Mouse (Mus musculus): ENCODE data around the gene Atp1a3.

The Atp1a3 gene

GRCm38 (mm10) chr7:24955226-24955625 lies 50.5 kb downstream of the Atp1a3 start:
- DNase-seq, result no peak

- no peak for DNase-seq
Observed at GRCm38 (mm10) chr7:24954450-24954849, 51.3 kb downstream of the Atp1a3 start.

DNA sequence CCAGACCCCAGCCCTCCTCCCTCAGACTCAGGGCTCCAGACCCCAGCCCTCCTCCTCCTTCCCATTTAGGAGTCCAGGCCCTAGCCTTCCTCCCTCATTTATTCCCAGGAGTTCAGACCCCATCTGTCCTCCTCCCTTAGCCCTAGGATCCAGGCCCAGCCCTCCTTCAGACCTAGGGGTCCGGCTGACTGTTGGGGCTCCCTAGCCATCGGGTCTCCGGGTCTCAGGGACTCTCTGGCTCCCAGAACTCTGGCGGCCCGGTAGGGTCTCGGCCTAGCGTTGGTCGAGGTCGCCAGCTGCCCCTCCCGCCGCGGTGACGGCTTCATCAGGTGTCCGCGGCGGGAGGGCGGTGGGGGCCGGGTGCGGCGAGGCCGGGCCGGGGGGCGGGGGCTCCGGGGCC lies 51.8 kb downstream of the Atp1a3 start:
- no peak for DNase-seq

GRCm38 (mm10) chr7:24949958-24950623 lies 55.7 kb downstream of the Atp1a3 start:
- peak; percentile 41 for DNase-seq

DNA sequence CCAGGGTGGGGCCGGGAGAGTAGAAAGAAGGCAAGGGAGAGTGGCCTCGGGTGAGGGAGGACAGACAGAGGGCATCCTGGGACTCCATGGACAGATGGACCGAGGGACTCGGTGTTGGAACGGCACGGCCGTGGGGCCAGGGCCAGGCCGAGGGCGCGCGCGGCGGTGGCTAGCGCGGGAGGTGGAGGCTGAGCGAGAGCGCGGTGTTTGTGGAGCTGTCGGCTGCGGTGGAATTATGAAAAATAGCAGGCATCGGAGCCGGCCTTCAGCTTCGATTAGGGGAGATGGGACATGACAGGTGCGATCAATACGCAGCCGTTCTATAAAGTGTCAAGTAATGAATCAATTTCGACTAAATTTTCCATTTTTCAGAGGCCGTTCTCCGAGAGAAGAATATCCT lies 57.0 kb downstream of the Atp1a3 start:
- no peak for DNase-seq

DNA sequence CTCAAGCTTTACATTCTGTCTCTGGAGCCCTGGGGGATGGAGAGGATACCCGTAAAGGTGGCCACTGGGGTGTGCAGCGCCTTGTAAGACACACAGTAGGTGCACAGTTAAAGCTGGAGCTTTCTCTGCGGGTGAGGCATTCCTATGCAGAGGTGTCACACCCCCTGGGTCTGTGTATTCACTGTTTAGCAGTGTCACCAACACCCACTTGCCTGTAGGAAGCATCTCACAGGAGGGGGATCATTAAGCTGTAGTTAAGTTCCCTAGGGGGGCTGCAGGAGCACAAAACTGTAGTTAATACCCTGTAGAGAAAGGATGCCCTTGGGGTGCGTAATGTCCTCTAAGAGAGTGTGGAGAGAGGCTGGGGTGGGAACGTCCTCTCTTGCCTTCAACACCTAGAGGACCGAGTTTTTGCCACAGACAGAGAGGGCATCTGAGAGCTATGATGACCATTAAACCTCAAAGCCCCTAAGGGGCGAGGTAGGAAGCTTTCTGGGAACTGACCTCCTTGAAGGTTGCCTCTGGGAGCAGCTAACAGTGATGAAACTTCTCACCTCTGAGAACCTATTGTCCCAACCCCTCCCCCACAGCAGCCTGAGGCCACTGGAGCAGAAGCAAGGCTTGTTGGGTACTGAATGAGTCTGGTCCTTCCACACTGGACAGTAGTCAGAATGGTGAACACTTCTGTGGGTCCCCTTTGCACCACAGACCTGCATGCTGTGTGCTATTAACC lies 58.3 kb downstream of the Atp1a3 start:
- no peak for DNase-seq

DNA sequence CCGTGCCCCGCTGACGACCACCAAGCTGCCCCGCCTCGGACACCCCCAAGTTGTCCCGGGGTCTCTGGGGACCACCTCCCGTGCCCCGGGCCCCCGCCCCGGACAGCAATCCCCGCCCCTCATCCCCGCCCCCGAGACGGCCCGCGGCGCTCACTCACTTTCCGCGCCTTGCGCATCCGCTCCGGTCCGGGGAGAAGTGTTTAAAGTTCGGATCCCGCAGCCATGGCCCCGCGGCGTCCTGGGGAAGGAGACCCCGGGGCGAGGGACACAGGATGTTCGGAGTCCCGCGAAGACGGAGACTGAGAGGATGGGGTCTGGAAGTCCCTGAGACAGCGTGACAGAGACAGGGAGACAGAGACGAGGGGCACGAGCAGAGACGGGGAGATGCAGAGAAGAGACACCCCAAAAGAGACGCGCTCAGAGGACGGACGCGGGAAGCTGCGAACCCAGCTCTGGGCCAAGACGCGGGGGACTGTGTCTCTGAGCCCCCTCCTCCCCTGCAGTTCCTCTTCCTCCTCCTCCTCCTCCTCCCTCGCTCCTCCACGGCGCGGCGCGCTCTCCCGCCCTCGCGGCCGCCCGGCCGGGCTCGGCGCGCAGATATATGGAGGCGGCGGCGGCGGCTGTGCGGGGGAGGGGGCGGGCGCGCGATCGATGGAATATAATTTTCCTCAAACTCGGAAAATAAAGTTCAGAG lies 61.4 kb downstream of the Atp1a3 start, which contains the start of gene Gm4881:
TSS of gene Gm4881 (minus strand) at position 238 of the 694 bp plus-strand sequence.
- no peak for DNase-seq

DNA sequence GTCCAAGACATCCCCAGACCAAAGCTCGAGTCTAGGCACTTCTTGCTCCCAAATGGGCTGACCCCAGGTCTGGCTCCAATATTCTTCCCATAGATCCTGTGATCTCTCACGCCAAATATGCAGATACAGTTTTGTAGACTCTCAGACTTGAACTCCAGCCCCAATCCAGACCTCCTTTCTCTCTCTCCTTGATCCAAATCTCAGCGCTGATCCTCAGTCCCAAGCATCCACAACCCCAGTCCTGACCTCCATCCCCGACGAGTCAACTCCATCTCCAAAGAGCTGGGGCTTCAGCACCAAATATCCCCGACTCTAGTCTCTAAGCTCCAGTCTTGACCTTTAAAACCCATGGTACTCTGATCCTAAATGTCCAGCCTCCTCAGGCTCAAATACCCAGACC lies 62.1 kb downstream of the Atp1a3 start:
- no peak for DNase-seq

GRCm38 (mm10) chr7:24931651-24932050 lies 74.1 kb downstream of the Atp1a3 start:
- no peak for DNase-seq

GRCm38 (mm10) chr7:24930475-24930874 lies 75.3 kb downstream of the Atp1a3 start:
- no peak for DNase-seq
